Mouse (Mus musculus): ENCODE results near the gene Commd7.

The Commd7 gene

DNA sequence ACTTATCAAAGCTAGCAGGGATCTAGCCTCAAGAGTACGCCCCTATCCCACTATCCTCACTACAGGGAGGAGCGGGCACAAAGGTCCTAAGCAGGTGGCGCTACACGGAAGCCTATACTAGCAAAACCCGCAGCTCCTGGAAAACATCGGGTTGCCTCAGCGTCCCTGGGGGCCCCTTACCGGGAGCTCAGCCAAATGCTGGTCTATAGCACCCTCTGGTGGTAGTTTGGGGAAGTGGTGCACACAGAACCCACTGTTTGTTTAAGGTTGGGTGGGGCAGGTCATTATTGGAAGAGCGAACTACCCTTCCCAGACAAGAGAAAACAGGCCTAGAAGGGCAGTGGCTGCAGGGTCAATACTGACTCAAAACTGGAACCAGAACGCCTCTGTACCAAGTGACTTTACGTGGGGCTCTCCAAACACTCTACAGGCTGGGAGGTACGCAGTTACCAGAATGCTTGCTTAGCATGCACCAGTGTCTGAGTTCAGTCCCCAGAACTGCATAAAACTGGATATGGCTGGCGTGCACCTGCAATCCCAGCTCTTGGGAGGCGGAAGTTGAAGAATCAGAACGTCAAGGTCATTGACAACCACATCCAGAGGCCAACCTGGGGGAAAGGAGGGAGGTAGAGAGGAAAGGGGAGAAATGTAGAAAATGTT lies 45.9 kb downstream of the Commd7 start:
- peak; percentile 68 to 78 for DNase-seq (ENCODE audit: low spot score in 2 of 2)

DNA sequence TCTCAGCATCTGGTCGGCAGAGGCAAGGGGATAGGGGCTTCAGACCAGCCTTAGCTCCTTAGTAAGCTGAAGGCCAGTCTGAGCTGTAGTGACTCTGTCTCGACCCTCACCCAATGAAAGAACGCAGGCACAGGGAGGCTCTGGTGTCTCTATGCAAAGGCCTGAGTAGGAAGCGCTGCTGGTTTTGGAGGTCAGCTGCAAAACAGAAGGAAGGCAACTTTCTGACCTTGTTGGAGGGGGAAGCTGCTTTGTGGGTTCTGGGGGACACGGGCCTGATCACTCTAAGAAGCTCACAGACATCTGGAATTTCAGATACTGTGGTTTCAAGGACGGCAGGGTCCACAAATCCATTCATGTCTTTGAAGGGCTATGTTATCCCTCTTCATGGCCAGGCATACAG lies 46.6 kb downstream of the Commd7 start:
- no peak for DNase-seq (ENCODE audit: low spot score in 2 of 2)

DNA sequence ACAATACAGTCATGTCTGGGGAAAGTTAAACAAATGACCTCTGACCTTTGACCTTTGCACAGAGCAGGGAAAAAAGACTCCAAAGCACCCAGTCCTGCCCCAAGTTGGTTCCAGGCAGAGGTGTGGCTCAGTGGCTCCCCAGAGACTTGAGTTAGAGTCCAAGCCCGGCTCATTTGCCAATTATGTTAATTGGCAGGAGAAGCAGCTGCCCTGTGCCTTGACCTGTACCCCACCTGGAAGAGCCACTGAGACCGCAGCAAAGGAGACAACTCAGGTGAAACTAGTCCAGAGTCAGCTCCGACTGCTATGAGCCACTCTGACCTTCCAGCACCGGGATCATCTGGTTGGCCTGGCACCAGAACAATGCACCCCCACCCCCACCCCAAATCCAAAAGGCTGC lies 48.2 kb downstream of the Commd7 start:
- no peak for DNase-seq (ENCODE audit: low spot score in 2 of 2)

DNA sequence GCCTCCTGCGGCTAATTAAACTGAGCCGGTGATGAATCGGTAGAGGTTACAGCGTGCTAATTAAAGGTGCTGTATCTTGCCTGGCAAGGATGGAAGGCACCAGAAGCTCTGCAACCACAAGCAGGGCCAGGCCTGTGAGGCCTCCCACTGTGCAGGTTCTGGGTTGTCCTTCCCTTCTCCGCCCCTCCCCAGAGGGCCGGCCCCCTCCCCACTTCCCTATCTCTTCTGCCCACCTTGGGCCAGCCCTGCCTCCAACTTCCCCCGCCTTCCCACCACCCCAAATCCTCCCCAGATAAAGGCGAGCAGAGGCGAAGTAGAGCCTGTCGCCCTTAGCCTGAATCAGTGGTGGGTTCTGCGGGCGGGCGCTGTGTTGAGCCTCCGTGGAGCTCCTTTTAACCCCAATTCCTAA lies 48.9 kb downstream of the Commd7 start:
- DNase-seq (ENCODE audit: low spot score in 2 of 2): no peak

DNA sequence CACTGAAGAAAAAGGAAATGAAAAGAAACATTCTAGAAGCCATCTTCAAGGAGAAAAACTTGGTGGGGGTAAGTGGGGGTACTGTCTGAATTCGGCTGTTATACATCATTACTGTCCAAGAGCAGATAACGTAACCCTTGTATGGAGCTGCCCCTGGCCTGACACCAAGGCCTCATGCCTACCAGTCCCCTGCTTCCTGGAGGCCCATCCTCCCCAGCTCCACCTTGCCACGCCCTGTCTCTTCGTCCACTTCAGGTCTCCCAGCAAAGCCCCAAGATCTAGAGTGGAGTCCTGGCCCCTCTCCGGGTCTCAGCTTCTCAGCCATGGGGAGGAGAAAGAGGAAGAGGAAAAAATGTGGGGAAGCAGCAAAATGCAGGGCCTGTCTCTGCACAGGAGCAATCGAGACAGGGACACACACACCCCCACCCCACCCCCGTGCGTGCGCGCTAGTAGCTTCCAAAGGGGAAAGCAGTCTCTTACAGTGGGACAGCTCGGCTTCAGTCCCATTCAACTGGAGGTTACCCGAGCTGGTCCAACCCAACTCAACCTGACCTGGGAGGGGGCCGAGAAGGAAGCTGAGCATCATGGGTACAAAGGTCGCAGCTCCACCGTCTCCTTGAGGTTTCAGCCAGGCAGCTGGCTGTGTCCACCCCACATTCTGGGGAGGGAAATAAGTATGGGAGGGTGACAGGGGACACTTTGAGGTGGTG lies 49.5 kb downstream of the Commd7 start:
- DNase-seq (ENCODE audit: low spot score in 2 of 2): no peak

DNA sequence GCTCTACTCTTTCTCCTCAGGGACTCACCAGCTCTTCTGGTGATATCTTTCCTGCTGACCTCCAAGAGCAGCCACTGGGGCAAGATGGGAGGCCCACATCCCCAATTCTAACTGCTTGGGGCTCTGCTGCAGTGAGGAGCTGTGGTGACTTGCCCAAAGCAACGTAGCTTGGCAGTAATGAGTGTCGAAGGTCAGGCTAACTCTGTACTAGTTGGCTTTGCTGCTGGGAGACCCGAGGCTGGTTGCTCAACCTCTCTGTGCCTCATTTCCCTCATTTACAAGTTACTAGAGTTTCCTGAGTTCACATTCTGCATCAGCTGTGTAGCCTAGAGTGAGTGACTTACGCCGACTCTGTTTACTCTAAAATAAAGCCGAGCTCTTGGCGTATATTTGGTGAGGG lies 51.2 kb downstream of the Commd7 start:
- no peak for DNase-seq (ENCODE audit: low spot score in 2 of 2)

DNA sequence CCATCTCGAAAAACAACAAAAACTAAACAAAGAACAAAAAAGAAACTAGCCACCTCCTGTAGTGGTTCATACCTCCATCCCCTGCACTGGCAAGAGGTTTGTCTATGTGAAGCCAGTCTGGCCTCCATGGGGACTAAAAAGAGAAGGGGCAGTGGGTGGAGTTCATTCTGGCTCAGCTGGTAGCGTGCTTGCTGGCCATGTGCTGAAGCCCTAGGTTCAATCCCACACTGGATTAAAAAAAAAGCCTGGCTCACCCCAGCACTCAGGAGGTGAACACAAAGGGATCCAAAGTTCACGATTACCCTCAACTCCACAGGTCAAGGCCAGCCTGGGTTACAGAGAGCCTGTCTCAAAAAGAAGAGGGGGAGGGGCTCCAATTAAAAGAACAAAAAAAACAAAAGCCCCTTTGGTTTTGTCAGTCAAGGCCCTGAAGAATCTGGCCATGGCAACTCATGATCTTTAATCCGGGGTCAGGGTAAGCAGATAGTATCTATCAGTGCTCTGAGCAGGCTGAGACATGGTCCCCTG lies 52.1 kb downstream of the Commd7 start:
- no peak for DNase-seq (ENCODE audit: low spot score in 2 of 2)

DNA sequence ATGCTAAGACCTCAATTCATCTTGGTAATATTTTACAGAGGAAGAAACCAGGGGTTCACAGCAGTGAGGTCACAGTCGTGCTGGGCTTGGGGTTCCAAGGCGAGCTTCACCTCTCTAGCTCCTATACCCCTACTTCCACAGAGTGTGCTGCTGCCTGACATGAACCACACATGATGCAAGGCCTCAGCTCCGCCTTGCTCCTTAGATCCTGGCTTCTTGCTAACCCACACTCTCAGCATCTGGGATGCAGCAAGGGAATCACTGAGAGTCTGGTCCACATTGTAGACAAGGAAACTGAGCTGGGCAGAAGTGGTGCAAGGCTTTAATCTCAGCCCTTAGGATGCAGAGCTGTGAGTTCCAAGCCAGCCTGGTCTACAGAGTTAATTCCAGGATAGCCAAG lies 52.5 kb downstream of the Commd7 start:
- no peak for DNase-seq (ENCODE audit: low spot score in 2 of 2)

DNA sequence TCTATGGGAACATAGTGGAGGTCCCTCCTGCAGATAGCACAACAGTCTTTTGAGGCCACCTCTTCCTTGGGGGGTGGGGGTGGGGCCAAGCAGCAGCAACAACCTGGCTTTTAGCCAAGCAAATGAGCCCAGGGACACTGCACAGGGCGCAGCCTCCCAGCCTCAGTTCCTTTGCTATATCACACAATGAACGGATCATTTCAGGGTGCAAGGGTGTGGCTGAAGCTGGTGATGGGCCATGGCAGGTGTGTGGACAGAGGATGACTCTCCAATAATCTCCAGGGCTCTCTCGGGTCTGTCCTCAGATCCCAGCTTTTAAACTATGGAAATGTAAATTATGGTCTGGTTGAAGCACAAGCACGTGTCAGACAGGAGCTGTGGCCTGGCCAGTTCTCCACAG lies 55.5 kb downstream of the Commd7 start:
- DNase-seq (ENCODE audit: low spot score in 2 of 2): no peak

DNA sequence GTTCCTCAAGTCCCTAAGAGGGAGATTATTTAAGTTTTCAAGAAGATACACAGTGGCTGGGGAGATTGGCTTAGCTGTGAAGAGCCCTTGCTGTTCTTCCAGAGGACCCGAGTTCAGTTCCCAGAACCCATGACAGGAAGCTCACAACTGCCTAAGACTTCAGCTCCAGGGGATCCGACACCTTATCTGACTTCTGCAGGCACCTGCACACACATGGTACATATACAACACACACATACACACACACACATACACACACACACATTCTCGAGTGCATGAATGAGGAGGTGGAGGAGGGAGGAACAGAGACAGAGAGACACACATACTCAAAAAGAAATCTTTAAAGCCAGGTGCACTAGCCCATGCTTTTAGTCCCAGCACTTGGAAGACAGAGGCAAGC lies 56.4 kb downstream of the Commd7 start:
- DNase-seq (ENCODE audit: low spot score in 2 of 2): no peak

DNA sequence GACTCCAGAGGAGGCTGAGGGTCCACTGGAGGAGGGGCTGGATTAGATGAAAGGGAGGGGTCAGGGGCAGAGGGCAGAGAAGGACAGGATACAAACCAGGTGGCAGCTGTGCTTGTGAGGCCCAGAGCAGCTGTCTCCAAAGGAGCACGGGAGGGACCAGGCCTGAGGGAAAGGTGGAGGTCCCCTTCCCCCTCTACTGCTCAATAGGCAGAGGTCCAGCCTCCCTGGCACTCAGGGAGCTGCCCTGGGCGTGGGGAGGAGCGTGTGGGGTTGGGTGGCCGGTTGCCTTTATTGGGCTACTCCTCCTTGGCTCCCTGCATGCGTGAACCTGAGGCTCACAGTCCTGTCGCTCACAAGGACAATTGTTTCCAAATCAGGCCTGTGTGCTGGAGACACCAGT lies 57.0 kb downstream of the Commd7 start:
- DNase-seq (ENCODE audit: low spot score in 2 of 2): no peak

DNA sequence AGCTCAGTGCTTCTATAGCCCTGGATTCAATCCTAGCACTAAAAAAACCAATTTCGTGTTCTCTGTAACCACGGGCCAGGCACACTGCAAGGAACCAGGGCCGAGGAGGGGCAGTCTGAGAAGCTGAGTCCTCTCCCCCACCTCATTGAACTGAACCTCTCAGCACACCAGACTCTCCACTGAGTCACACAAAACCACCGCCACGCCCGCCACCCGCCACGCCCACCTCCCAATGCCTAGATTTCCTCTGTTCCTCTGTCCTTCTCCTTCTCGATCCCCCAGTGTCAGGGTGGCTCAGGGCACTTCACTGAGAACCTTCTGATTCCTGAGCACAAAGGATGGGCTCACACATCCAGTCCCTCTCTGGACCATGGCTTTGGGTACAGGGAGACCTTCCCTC lies 59.5 kb downstream of the Commd7 start:
- no peak for DNase-seq (ENCODE audit: low spot score in 2 of 2)

DNA sequence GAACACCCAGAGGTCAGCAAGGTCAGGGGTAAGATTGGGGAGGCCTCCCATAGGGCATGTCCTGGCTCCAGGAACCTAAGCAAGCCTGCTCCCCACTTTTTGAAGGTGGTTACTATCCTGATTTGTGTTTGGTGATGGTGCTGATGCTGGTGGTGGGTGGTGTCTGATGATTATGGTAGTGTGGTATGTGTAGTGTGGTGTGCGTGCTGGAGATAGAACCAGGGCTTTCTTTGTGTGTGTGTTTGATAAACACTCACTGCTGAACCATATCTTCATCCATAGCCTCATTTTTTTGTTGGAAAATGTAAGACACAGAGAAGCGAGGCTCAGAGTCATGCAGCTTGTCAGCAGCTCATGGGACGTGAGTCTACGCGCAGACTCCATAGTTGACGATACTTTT lies 64.0 kb downstream of the Commd7 start:
- no peak for DNase-seq (ENCODE audit: low spot score in 2 of 2)

DNA sequence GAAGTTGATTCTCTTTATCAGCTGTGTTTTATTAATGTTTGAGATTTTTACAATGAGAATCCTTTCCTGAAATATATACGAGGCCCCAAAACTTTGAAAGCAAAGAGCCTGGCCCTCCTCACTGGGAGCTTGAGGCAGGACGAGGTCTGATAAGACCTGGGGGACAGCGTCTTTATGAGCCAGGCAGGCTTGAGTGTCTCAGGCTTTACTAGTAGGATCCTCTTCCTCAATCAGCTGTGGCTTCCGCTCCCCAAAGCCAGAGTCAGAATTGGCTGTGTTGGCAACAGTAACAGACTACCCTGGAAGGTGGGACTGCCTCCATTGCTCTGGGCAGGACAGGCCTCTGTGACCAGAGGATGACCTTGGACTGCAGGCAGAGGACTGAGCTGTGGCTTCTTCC lies 64.6 kb downstream of the Commd7 start:
- no peak for DNase-seq (ENCODE audit: low spot score in 2 of 2)
